Mouse (Mus musculus) hindbrain, embryonic 15.5 days (tissue): Measurements from ENCODE around the gene Nthl1. TPM values are rescaled to one million over a fixed set of nuclear protein-coding genes. Genes with fewer than 3 reads are reported as not detected.

Experiments used
- ATAC-seq: fragments of 200-750 bp; cut with Nextera tagmentation; 2 replicates; pipeline ENCODE4 v1.8.0; 2017; ENCODE audit warnings: low read depth, moderate number of reproducible peaks, moderate TSS enrichment; ENCODE audit not compliant: low FRiP score
- H3K27ac ChIP-seq: fragments of 300-500 bp; sonication (generic); replicated peaks from 2 replicates; pipeline ENCODE4 v1.5.1; 2015; ENCODE audit warnings: mild to moderate bottlenecking, inconsistent platforms
- H3K27me3 ChIP-seq: fragments of 300-500 bp; sonication (generic); 2 replicates; pipeline ENCODE4 v1.6.1; 2015; ENCODE audit warnings: control low read depth, inconsistent platforms
- H3K36me3 ChIP-seq: fragments of 300-500 bp; sonication (generic); 2 replicates; pipeline ENCODE4 v1.6.1; 2015; ENCODE audit warnings: control low read depth, inconsistent platforms
- H3K4me1 ChIP-seq: fragments of 300-500 bp; sonication (generic); replicated peaks from 2 replicates; pipeline ENCODE4 v1.6.1; 2015; ENCODE audit warnings: control low read depth, inconsistent platforms
- H3K4me2 ChIP-seq: fragments of 300-500 bp; sonication (generic); 2 replicates; pipeline ENCODE4 v1.6.1; 2015; ENCODE audit warnings: moderate library complexity, mild to moderate bottlenecking, inconsistent platforms
- H3K4me3 ChIP-seq: fragments of 300-500 bp; sonication (generic); 2 replicates; pipeline ENCODE4 v1.5.1; 2015; ENCODE audit warnings: mild to moderate bottlenecking, inconsistent platforms
- H3K9ac ChIP-seq: fragments of 300-500 bp; sonication (generic); 2 replicates; pipeline ENCODE4 v1.6.1; 2015; ENCODE audit warnings: inconsistent platforms
- H3K9me3 ChIP-seq: fragments of 300-500 bp; sonication (generic); 2 replicates; pipeline ENCODE4 v1.6.1; 2016; ENCODE audit warnings: control low read depth, inconsistent platforms
- WGBS: fragments of 180-500 bp; shearing (Covaris S2); methylation state at CpG from one replicate; pipeline ENCODE4 v1.1.7; 2015; 5-methylcytosine and 5-hydroxymethylcytosine counted together
- polyA plus RNA-seq: library from polyadenylated mRNA; unstranded; fragments of >200 nt; fragmentation: Nextera tagmentation; extraction: Ambion mirVana; gene quantifications from 2 replicates; pipeline ENCODE4 v1.2.1, GENCODE M21; 2015

The Nthl1 gene
- polyA plus RNA-seq, 1 experiment from 2014 or later: 11.6 TPM

- Histone ChIP-seq H3K27me3 (no peaks in the 10 kb centered on the region), H3K4me3 (no peak overlapping the region), H3K9ac (no peak overlapping the region; the same call in 1 of the 2 replicates), H3K4me1 (peaks cover 2% of the 10 kb centered on the region; the same call in 1 of the 2 replicates), H3K4me2 (no peak overlapping the region; the same call in 1 of the 2 replicates), H3K27ac (peak overlapping the region; percentile 27), H3K9me3 (no peaks in the 10 kb centered on the region), H3K36me3 (peaks cover 11% of the 10 kb centered on the region; the same call in 1 of the 2 replicates)
- ATAC-seq: no peak
- WGBS: 55% methylated on average over 6 of the region's 7 CpGs
These were observed 11.7 kb downstream of the Nthl1 start for GRCm38 (mm10) chr17:24644030-24644715.

- H3K4me2 ChIP-seq: no peak overlapping the region
- 78% methylated on average over 9 of the region's 9 CpGs for WGBS
These were observed 12.6 kb downstream of the Nthl1 start for GRCm38 (mm10) chr17:24644875-24645721.

GRCm38 (mm10) chr17:24645916-24646315, 13.4 kb downstream of the Nthl1 start:
- no peak overlapping the region for H3K9ac ChIP-seq
- WGBS: 82% methylated on average over 3 of the region's 3 CpGs
- H3K4me3 ChIP-seq: no peak overlapping the region
- no peaks in the 10 kb centered on the region for H3K27me3 ChIP-seq
- peaks cover 2% of the 10 kb centered on the region; the same call in 1 of the 2 replicates for H3K36me3 ChIP-seq
- H3K4me2 ChIP-seq: no peak overlapping the region
- ATAC-seq: no peak
- peak overlapping the region; percentile 38; the same call in 1 of the 2 replicates for H3K27ac ChIP-seq
- no peaks in the 10 kb centered on the region for H3K9me3 ChIP-seq
- H3K4me1 ChIP-seq: peaks cover 17% of the 10 kb centered on the region

More at GRCm38 (mm10) chr17:24644875-24645721, 12.6 kb downstream of the Nthl1 start:
- peaks cover 10% of the 10 kb centered on the region; the same call in 1 of the 2 replicates for H3K4me1 ChIP-seq
- no peaks in the 10 kb centered on the region for H3K27me3 ChIP-seq
- H3K36me3 ChIP-seq: peaks cover 5% of the 10 kb centered on the region; the same call in 1 of the 2 replicates
- no peak for ATAC-seq
- no peak overlapping the region for H3K9ac ChIP-seq
- H3K4me3 ChIP-seq: no peak overlapping the region
- peak overlapping the region; percentile 38 for H3K27ac ChIP-seq
- no peaks in the 10 kb centered on the region for H3K9me3 ChIP-seq

- Histone ChIP-seq H3K4me1 (peaks cover 17% of the 10 kb centered on the region), H3K9ac (no peak overlapping the region), H3K4me3 (no peak overlapping the region), H3K4me2 (no peak overlapping the region), H3K27ac (no peak overlapping the region), H3K9me3 (no peaks in the 10 kb centered on the region), H3K27me3 (0 out of 2 replicates have a peak, but pooled peaks cover 3% of the 10 kb centered on the region), H3K36me3 (no peaks in the 10 kb centered on the region)
- ATAC-seq: no peak
- 90% methylated on average over 4 of the region's 4 CpGs for WGBS
These were observed 13.9 kb downstream of the Nthl1 start for GRCm38 (mm10) chr17:24646381-24646780.

- ATAC-seq: no peak
- Histone ChIP-seq H3K36me3 (no peaks in the 10 kb centered on the region), H3K27ac (no peak overlapping the region), H3K9me3 (no peaks in the 10 kb centered on the region), H3K27me3 (0 out of 2 replicates have a peak, but pooled peaks cover 7% of the 10 kb centered on the region), H3K4me3 (0 out of 2 replicates have a peak overlapping the region, but pooled peaks have one; percentile 3), H3K4me1 (peaks cover 17% of the 10 kb centered on the region), H3K9ac (no peak overlapping the region), H3K4me2 (peak overlapping the region; percentile 36)
- 80% methylated on average over 11 of the region's 11 CpGs for WGBS
These were observed 15.0 kb downstream of the Nthl1 start for GRCm38 (mm10) chr17:24647493-24647892.

GRCm38 (mm10) chr17:24648731-24649377, 16.4 kb downstream of the Nthl1 start:
- H3K4me3 ChIP-seq: peak overlapping the region; percentile 72
- no peaks in the 10 kb centered on the region for H3K36me3 ChIP-seq
- H3K4me2 ChIP-seq: peak overlapping the region; percentile 92
- peak overlapping the region; percentile 87; the same call in 1 of the 2 replicates for H3K9ac ChIP-seq
- H3K9me3 ChIP-seq: no peaks in the 10 kb centered on the region
- H3K27ac ChIP-seq: peak overlapping the region; percentile 80; the same call in 1 of the 2 replicates
- no peak for ATAC-seq
- 0 out of 2 replicates have a peak, but pooled peaks cover 7% of the 10 kb centered on the region for H3K27me3 ChIP-seq
- WGBS: 70% methylated on average over 10 of the region's 10 CpGs
- peaks cover 19% of the 10 kb centered on the region for H3K4me1 ChIP-seq

GRCm38 (mm10) chr17:24649581-24650069, 17.1 kb downstream of the Nthl1 start:
- under 1% methylated on average over 32 of the region's 35 CpGs for WGBS
- peak; percentile 50; the same call in 1 of the 2 replicates for ATAC-seq
- peak overlapping the region; percentile 87 for H3K9ac ChIP-seq
- H3K27ac ChIP-seq: peak overlapping the region; percentile 80
- no peaks in the 10 kb centered on the region for H3K9me3 ChIP-seq
- peaks cover 23% of the 10 kb centered on the region for H3K4me1 ChIP-seq
- peak overlapping the region; percentile 72 for H3K4me3 ChIP-seq
- 0 out of 2 replicates have a peak, but pooled peaks cover 7% of the 10 kb centered on the region for H3K27me3 ChIP-seq
- H3K4me2 ChIP-seq: peak overlapping the region; percentile 92
- no peaks in the 10 kb centered on the region for H3K36me3 ChIP-seq

GRCm38 (mm10) chr17:24650070-24650616, 17.7 kb downstream of the Nthl1 start, which contains the start of gene Slc9a3r2:
Gene Slc9a3r2, minus strand, starts transcription at chr17:24650327.
- WGBS: 2% methylated on average over 21 of the region's 41 CpGs

GRCm38 (mm10) chr17:24650766-24651165, 18.3 kb downstream of the Nthl1 start:
- H3K4me3 ChIP-seq: peak overlapping the region; percentile 72

More at GRCm38 (mm10) chr17:24650070-24650616, 17.7 kb downstream of the Nthl1 start, which contains the start of gene Slc9a3r2:
- Histone ChIP-seq H3K9ac (peak within 1 kb of the TSS; percentile 87), H3K9me3 (no peaks in the 10 kb centered on the region), H3K4me1 (peaks cover 23% of the 10 kb centered on the region), H3K4me3 (peak within 1 kb of the TSS; percentile 72), H3K27me3 (0 out of 2 replicates have a peak, but pooled peaks cover 7% of the 10 kb centered on the region), H3K27ac (peak within 1 kb of the TSS; percentile 80), H3K4me2 (peak within 1 kb of the TSS; percentile 92), H3K36me3 (no peaks in the 10 kb centered on the region)
- peak; percentile 72 for ATAC-seq

GRCm38 (mm10) chr17:24651835-24652234, 19.4 kb downstream of the Nthl1 start:
- no peak overlapping the region for H3K27ac ChIP-seq
- H3K4me2 ChIP-seq: no peak overlapping the region
- peaks cover 23% of the 10 kb centered on the region for H3K4me1 ChIP-seq
- H3K9ac ChIP-seq: no peak overlapping the region
- no peaks in the 10 kb centered on the region for H3K36me3 ChIP-seq
- WGBS: 77% methylated on average over 3 of the region's 3 CpGs
- no peak for ATAC-seq
- H3K4me3 ChIP-seq: no peak overlapping the region
- no peaks in the 10 kb centered on the region for H3K9me3 ChIP-seq
- H3K27me3 ChIP-seq: peaks cover 11% of the 10 kb centered on the region

More at GRCm38 (mm10) chr17:24650766-24651165, 18.3 kb downstream of the Nthl1 start:
- Histone ChIP-seq H3K4me1 (peaks cover 23% of the 10 kb centered on the region), H3K36me3 (no peaks in the 10 kb centered on the region), H3K27ac (0 out of 2 replicates have a peak overlapping the region, but pooled peaks have one; percentile 80), H3K4me2 (peak overlapping the region; percentile 92), H3K9ac (peak overlapping the region; percentile 87; the same call in 1 of the 2 replicates), H3K9me3 (no peaks in the 10 kb centered on the region), H3K27me3 (0 out of 2 replicates have a peak, but pooled peaks cover 7% of the 10 kb centered on the region)
- WGBS: 78% methylated on average over 4 of the region's 4 CpGs
- no peak for ATAC-seq
